Mouse (Mus musculus): Measurements from ENCODE around the gene Manf. TPM values are rescaled to one million over a fixed set of nuclear protein-coding genes. Genes with fewer than 3 reads are reported as not detected.
A peak's percentile ranks its signal among the peaks of the same experiment; 100 is the strongest.

Gene Manf
- polyA plus RNA-seq, 1 experiment from 2014 or later = 153 TPM

DNA sequence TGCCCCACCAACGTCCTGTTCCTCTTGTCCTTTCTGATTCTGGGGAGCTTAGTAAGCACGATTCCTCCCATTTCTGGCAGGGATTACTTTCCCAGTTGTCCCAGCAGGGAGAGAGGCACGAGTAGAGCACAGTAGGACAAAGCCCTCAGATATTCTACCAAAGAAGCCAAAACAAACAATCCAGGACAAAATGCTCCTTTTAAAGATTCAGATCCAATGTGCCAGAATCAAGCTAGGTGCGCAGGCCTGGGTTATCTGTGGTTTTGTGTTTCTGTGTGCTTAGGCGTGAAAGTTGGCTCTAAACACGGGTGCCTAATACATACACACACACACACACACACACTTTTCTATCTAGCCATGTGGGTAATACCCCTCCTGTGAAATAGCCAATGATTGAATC, 73.6 kb downstream of the Manf start:
- Histone ChIP-seq H3K4me1 (ENCODE audit: control insufficient read depth in 2 of 2, insufficient read depth in 2 of 2, low read length in 2 of 2) (0 out of 4 replicates have a peak, but pooled peaks cover 0 to 3% of the 10 kb centered on the region in 2 experiments), H3K27me3 (ENCODE audit: control insufficient read depth, insufficient read depth, low read length) (no peaks in the 10 kb centered on the region), H3K27ac (replicated peaks in 1 of 2; ENCODE audit: control insufficient read depth in 1 of 2, insufficient read depth in 1 of 2, low read depth in 2 of 2, low read length in 2 of 2) (no peak overlapping the region), H3K4me2 (ENCODE audit: low read length) (no peak overlapping the region), H3K4me3 (ENCODE audit: control insufficient read depth in 1 of 2, insufficient read depth in 1 of 2, low read depth in 1 of 2, low read length in 2 of 2) (no peak overlapping the region), H3K36me3 (ENCODE audit: control insufficient read depth, insufficient read depth, low read length) (no peaks in the 10 kb centered on the region), H3K9me3 (ENCODE audit: control insufficient read depth, low read length) (no peaks in the 10 kb centered on the region), H3K9ac (ENCODE audit: low read length) (no peak overlapping the region)
- 69% methylated on average over 6 of the region's 6 CpGs for WGBS
- ATAC-seq (ENCODE audit: insufficient number of reproducible peaks, insufficient read depth, low FRiP score, low read depth) = no peak

- Histone ChIP-seq H3K4me3 (ENCODE audit: control insufficient read depth in 1 of 2, insufficient read depth in 1 of 2, low read depth in 1 of 2, low read length in 2 of 2) (no peak overlapping the region), H3K36me3 (ENCODE audit: control insufficient read depth, insufficient read depth, low read length) (no peaks in the 10 kb centered on the region), H3K27me3 (ENCODE audit: control insufficient read depth, insufficient read depth, low read length) (no peaks in the 10 kb centered on the region), H3K9ac (ENCODE audit: low read length) (no peak overlapping the region), H3K9me3 (ENCODE audit: control insufficient read depth, low read length) (peaks cover 12% of the 10 kb centered on the region; the same call in 1 of the 2 replicates), H3K4me1 (ENCODE audit: control insufficient read depth in 2 of 2, insufficient read depth in 2 of 2, low read length in 2 of 2) (no peaks in the 10 kb centered on the region), H3K4me2 (ENCODE audit: low read length) (no peak overlapping the region), H3K27ac (replicated peaks in 1 of 2; ENCODE audit: control insufficient read depth in 1 of 2, insufficient read depth in 1 of 2, low read depth in 2 of 2, low read length in 2 of 2) (no peak overlapping the region)
- 76% methylated on average over 4 of the region's 4 CpGs for WGBS
- ATAC-seq (ENCODE audit: insufficient number of reproducible peaks, insufficient read depth, low FRiP score, low read depth) = no peak
These were observed 85.3 kb downstream of the Manf start for GRCm38 (mm10) chr9:106806503-106806902.

DNA sequence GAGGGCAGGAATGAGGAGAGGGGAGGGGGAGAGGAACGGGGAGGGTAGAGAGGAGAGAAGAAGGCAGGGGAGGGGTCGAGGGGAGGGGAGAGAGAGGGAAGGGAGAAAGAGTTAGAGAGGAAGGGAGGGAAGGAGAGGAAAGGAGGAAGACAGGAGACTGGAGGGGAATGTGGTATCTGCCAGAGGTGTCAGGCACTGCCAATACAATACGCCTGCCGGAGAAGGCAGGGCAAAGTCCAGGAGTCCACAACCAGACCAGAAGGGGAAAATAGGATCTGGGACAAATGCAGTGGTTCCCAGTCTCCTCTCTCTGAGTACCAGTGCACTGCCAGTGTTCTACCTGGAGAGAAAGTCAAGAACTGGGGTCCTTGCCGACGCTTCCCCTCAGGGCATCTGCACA, 100.9 kb downstream of the Manf start:
- H3K4me3 ChIP-seq (ENCODE audit: control insufficient read depth in 1 of 2, insufficient read depth in 1 of 2, low read depth in 1 of 2, low read length in 2 of 2) = no peak overlapping the region
- H3K9me3 ChIP-seq (ENCODE audit: control insufficient read depth, low read length) = no peaks in the 10 kb centered on the region
- no peak for ATAC-seq (ENCODE audit: insufficient number of reproducible peaks, insufficient read depth, low FRiP score, low read depth)
- no peak overlapping the region for H3K4me2 ChIP-seq (ENCODE audit: low read length)
- 55% methylated on average over 6 of the region's 6 CpGs for WGBS
- H3K27ac ChIP-seq (replicated peaks in 1 of 2; ENCODE audit: control insufficient read depth in 1 of 2, insufficient read depth in 1 of 2, low read depth in 2 of 2, low read length in 2 of 2) = no peak overlapping the region
- peaks cover 5 to 7% of the 10 kb centered on the region in 2 experiments; a peak in 3 of 4 replicates for H3K4me1 ChIP-seq (ENCODE audit: control insufficient read depth in 2 of 2, insufficient read depth in 2 of 2, low read length in 2 of 2)
- no peaks in the 10 kb centered on the region for H3K36me3 ChIP-seq (ENCODE audit: control insufficient read depth, insufficient read depth, low read length)
- no peaks in the 10 kb centered on the region for H3K27me3 ChIP-seq (ENCODE audit: control insufficient read depth, insufficient read depth, low read length)
- H3K9ac ChIP-seq (ENCODE audit: low read length) = no peak overlapping the region

DNA sequence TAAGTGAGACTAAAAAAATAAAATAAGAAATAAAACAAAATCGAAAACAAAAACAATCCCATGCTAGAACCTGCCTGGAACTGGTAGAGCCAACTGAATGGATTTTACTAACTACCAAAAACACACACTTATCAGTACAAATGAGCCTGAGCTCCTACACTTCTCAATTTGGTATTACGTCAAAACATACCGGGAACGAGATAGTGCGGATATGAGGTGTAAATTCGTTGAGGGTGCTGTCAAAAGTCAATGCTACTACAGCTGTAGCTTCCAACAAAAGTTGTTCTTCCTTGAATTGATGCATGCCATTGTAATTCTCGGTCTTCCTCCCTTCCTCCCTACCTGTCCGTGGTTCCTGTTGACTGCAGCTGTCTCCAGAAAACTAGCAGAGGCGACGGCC, 102.4 kb downstream of the Manf start:
- Histone ChIP-seq H3K4me2 (ENCODE audit: low read length) (peak overlapping the region; percentile 81), H3K36me3 (ENCODE audit: control insufficient read depth, insufficient read depth, low read length) (no peaks in the 10 kb centered on the region), H3K27ac (replicated peaks in 1 of 2; ENCODE audit: control insufficient read depth in 1 of 2, insufficient read depth in 1 of 2, low read depth in 2 of 2, low read length in 2 of 2) (no peak overlapping the region; a peak in 1 of 4 replicates), H3K27me3 (ENCODE audit: control insufficient read depth, insufficient read depth, low read length) (no peaks in the 10 kb centered on the region), H3K9me3 (ENCODE audit: control insufficient read depth, low read length) (no peaks in the 10 kb centered on the region), H3K4me3 (ENCODE audit: control insufficient read depth in 1 of 2, insufficient read depth in 1 of 2, low read depth in 1 of 2, low read length in 2 of 2) (peak overlapping the region; percentile 70 to 100), H3K4me1 (ENCODE audit: control insufficient read depth in 2 of 2, insufficient read depth in 2 of 2, low read length in 2 of 2) (peaks cover 5 to 7% of the 10 kb centered on the region in 2 experiments; a peak in 3 of 4 replicates), H3K9ac (ENCODE audit: low read length) (peak overlapping the region; percentile 97)
- ATAC-seq (ENCODE audit: insufficient number of reproducible peaks, insufficient read depth, low FRiP score, low read depth) = no peak
- WGBS = 10% methylated on average over 10 of the region's 10 CpGs

GRCm38 (mm10) chr9:106788812-106789321, 102.9 kb downstream of the Manf start, which contains the start of gene Rad54l2:
Rad54l2 (minus strand) TSS chr9:106789194.
- H3K4me2 ChIP-seq (ENCODE audit: low read length) = peak within 1 kb of the TSS; percentile 81
- H3K9ac ChIP-seq (ENCODE audit: low read length) = peak within 1 kb of the TSS; percentile 97
- peaks cover 5 to 7% of the 10 kb centered on the region in 2 experiments; a peak in 3 of 4 replicates for H3K4me1 ChIP-seq (ENCODE audit: control insufficient read depth in 2 of 2, insufficient read depth in 2 of 2, low read length in 2 of 2)
- H3K36me3 ChIP-seq (ENCODE audit: control insufficient read depth, insufficient read depth, low read length) = no peaks in the 10 kb centered on the region
- WGBS = under 1% methylated on average over 47 of the region's 49 CpGs
- H3K4me3 ChIP-seq (ENCODE audit: control insufficient read depth in 1 of 2, insufficient read depth in 1 of 2, low read depth in 1 of 2, low read length in 2 of 2) = peak within 1 kb of the TSS; percentile 70 to 100
- ATAC-seq (ENCODE audit: insufficient number of reproducible peaks, insufficient read depth, low FRiP score, low read depth) = peak; percentile 82
- H3K27me3 ChIP-seq (ENCODE audit: control insufficient read depth, insufficient read depth, low read length) = no peaks in the 10 kb centered on the region
- peak within 1 kb of the TSS; percentile 76 to 92 for H3K27ac ChIP-seq (replicated peaks in 1 of 2; ENCODE audit: control insufficient read depth in 1 of 2, insufficient read depth in 1 of 2, low read depth in 2 of 2, low read length in 2 of 2)
- H3K9me3 ChIP-seq (ENCODE audit: control insufficient read depth, low read length) = no peaks in the 10 kb centered on the region

Other genes starting within 250 kb of the Manf start
- not detected in 2 replicates for gene Grm2, start 235.9 kb downstream of the Manf start, polyA plus RNA-seq (2014; fragmentation: Nextera tagmentation; extraction: Ambion mirVana)
- 36.4 and 40.3 TPM in 2 replicates for gene Tex264, start 206.1 kb downstream of the Manf start, polyA plus RNA-seq (2014; fragmentation: Nextera tagmentation; extraction: Ambion mirVana)
- gene Rad54l2, start 102.8 kb downstream of the Manf start, polyA plus RNA-seq (2014; fragmentation: Nextera tagmentation; extraction: Ambion mirVana) = 2.9 and 3.3 TPM in 2 replicates
- 20.8 and 22.4 TPM in 2 replicates for gene Dcaf1, start 70.1 kb downstream of the Manf start, polyA plus RNA-seq (2014; fragmentation: Nextera tagmentation; extraction: Ambion mirVana)
- 8.7 and 9.2 TPM in 2 replicates for gene Rbm15b, start 4.6 kb downstream of the Manf start, polyA plus RNA-seq (2014; fragmentation: Nextera tagmentation; extraction: Ambion mirVana)

Measured in heart, embryonic 14.5 days (tissue).